Mouse (Mus musculus) CH12.LX (cell line): Measurements from ENCODE around the gene Bcr. TPM values are rescaled to one million over a fixed set of nuclear protein-coding genes. Genes with fewer than 3 reads are reported as not detected.

Experiments used
- DNase-seq: peaks from one replicate; pipeline ENCODE4 v3.0.0-alpha.2; 2013; ENCODE audit errors: extremely low read depth
- H3K27ac ChIP-seq: 2 replicates; pipeline ENCODE4 v1.5.1; 2012; ENCODE audit warnings: low read depth, mild to moderate bottlenecking, control low read depth, moderate library complexity; ENCODE audit not compliant: insufficient read depth
- H3K27me3 ChIP-seq: replicated peaks from 2 replicates; pipeline ENCODE3; 2012; ENCODE audit warnings: inconsistent platforms
- H3K36me3 ChIP-seq, 2 experiments: replicated peaks in 1 of 2; 2 replicates each; pipeline versions ENCODE3 to v1.6.1; 2012; ENCODE audit warnings: inconsistent platforms in 1 of 2, low read length in 1 of 2, mild to moderate bottlenecking in 1 of 2, mixed read lengths in 1 of 2, moderate library complexity in 1 of 2; ENCODE audit not compliant: control insufficient read depth in 1 of 2, insufficient read depth in 1 of 2
- H3K4me1 ChIP-seq, 2 experiments: 2 replicates each; pipeline ENCODE4 v1.6.1; 2012; ENCODE audit warnings: inconsistent platforms in 1 of 2, moderate library complexity in 1 of 2; ENCODE audit not compliant: insufficient read depth in 2 of 2, control insufficient read depth in 1 of 2
- H3K4me2 ChIP-seq: 2 replicates; pipeline ENCODE4 v1.6.1; 2012; ENCODE audit warnings: low read depth, mild to moderate bottlenecking, control low read depth; ENCODE audit not compliant: poor library complexity, insufficient read depth, severe bottlenecking
- H3K4me3 ChIP-seq, 3 experiments: fragments of 150-350 bp in 1 of 3; sonication (generic) in 1 of 3; replicated peaks in 1 of 3; 2 replicates each; pipeline versions ENCODE3 to v1.5.1; 2011 to 2012; ENCODE audit warnings: low read depth in 2 of 3, low read length in 2 of 3, mild to moderate bottlenecking in 2 of 3, moderate library complexity in 2 of 3, control low read depth in 1 of 3, improper control_type of control experiment in 1 of 3, inconsistent platforms in 1 of 3, mixed read lengths in 1 of 3; ENCODE audit not compliant: poor library complexity in 1 of 3
- H3K79me2 ChIP-seq: replicated peaks from 2 replicates; pipeline ENCODE4 v1.6.1; 2012; ENCODE audit warnings: mild to moderate bottlenecking, moderate library complexity; ENCODE audit not compliant: control insufficient read depth, poor library complexity, insufficient read depth, severe bottlenecking; ENCODE audit errors: extremely low read depth
- H3K9ac ChIP-seq: 2 replicates; pipeline ENCODE4 v1.6.1; 2012; ENCODE audit warnings: low read depth, mild to moderate bottlenecking, control low read depth, moderate library complexity; ENCODE audit not compliant: insufficient read depth
- H3K9me3 ChIP-seq: replicated peaks from 2 replicates; pipeline ENCODE3; 2012; ENCODE audit warnings: low read length, inconsistent platforms, mixed read lengths
- CHD1 ChIP-seq: IDR thresholded peaks from 2 replicates; pipeline ENCODE4 v1.6.1; 2012; ENCODE audit warnings: low read depth, low read length, improper control_type of control experiment, inconsistent platforms
- ELF1 ChIP-seq: IDR thresholded peaks from 2 replicates; pipeline ENCODE4 v1.6.1; 2014; ENCODE audit warnings: low read depth, mild to moderate bottlenecking, inconsistent platforms, low read length, improper control_type of control experiment
- EP300 ChIP-seq: IDR thresholded peaks from 2 replicates; pipeline ENCODE4 v1.6.1; 2011; ENCODE audit warnings: low read length, improper control_type of control experiment
- ETS1 ChIP-seq: conservative IDR thresholded peaks from 2 replicates; pipeline ENCODE4 v1.6.1; 2012; ENCODE audit warnings: low read depth, mild to moderate bottlenecking, inconsistent platforms, low read length, improper control_type of control experiment, moderate library complexity
- GABPA ChIP-seq: IDR thresholded peaks from 2 replicates; pipeline ENCODE4 v1.6.1; 2012; ENCODE audit warnings: low read depth, low read length, improper control_type of control experiment, inconsistent platforms; ENCODE audit not compliant: insufficient replicate concordance
- HCFC1 ChIP-seq: IDR thresholded peaks from 2 replicates; pipeline ENCODE4 v1.6.1; 2012; ENCODE audit warnings: low read depth, mild to moderate bottlenecking, inconsistent platforms, low read length, improper control_type of control experiment
- IRF4 ChIP-seq: IDR thresholded peaks from 2 replicates; pipeline ENCODE4 v1.6.1; 2014; ENCODE audit warnings: low read depth, mild to moderate bottlenecking, inconsistent platforms, low read length, improper control_type of control experiment
- MAFK ChIP-seq: IDR thresholded peaks from 2 replicates; pipeline ENCODE4 v1.6.1; 2011; ENCODE audit warnings: low read length, improper control_type of control experiment; ENCODE audit not compliant: insufficient replicate concordance
- MEF2A ChIP-seq: IDR thresholded peaks from 2 replicates; pipeline ENCODE4 v1.6.1; 2014; ENCODE audit warnings: low read depth, mild to moderate bottlenecking, inconsistent platforms, low read length, improper control_type of control experiment, borderline replicate concordance
- NELFE ChIP-seq: IDR thresholded peaks from 2 replicates; pipeline ENCODE4 v1.6.1; 2011; ENCODE audit warnings: low read depth, low read length, improper control_type of control experiment
- PAX5 ChIP-seq: IDR thresholded peaks from 2 replicates; pipeline ENCODE4 v1.6.1; 2012; ENCODE audit warnings: low read length, inconsistent platforms, mixed read lengths
- POLR2A ChIP-seq: IDR thresholded peaks from 2 replicates; pipeline ENCODE4 v1.6.1; 2011; ENCODE audit warnings: low read depth, mild to moderate bottlenecking, improper control_type of control experiment, low read length
- POLR2AphosphoS2 ChIP-seq: IDR thresholded peaks from 2 replicates; pipeline ENCODE4 v1.6.1; 2011; ENCODE audit warnings: low read depth, low read length, improper control_type of control experiment
- SIN3A ChIP-seq: IDR thresholded peaks from 2 replicates; pipeline ENCODE4 v1.6.1; 2012; ENCODE audit warnings: low read length, improper control_type of control experiment, inconsistent platforms
- TBP ChIP-seq: conservative IDR thresholded peaks from 2 replicates; pipeline ENCODE4 v1.6.1; 2011; ENCODE audit warnings: low read depth, low read length, improper control_type of control experiment
- TCF12 ChIP-seq: IDR thresholded peaks from 2 replicates; pipeline ENCODE4 v1.6.1; 2014; ENCODE audit warnings: low read depth, mild to moderate bottlenecking, inconsistent platforms, low read length, improper control_type of control experiment
- ZMIZ1 ChIP-seq: IDR thresholded peaks from 2 replicates; pipeline ENCODE4 v1.6.1; 2012; ENCODE audit warnings: low read depth, mild to moderate bottlenecking, inconsistent platforms, low read length, improper control_type of control experiment
- dilution Hi-C: fragments of 300-500 bp; cut with MboI; formaldehyde crosslinking; loops from 2 replicates; pipeline ENCODE4 v1.14.3; 2020; ENCODE audit warnings: low sequenced_read_pairs; ENCODE audit not compliant: extremely low pct_unique_long_range_greater_than_20kb, extremely low pct_ligation_motif_present
- in situ Hi-C: fragments of 300-500 bp; cut with MboI; formaldehyde crosslinking; loops from 3 replicates; pipeline ENCODE4 v1.14.3; 2019; ENCODE audit warnings: low sequenced_read_pairs, low pct_ligation_motif_present, low pct_unique_long_range_greater_than_20kb, mixed read lengths
- polyA plus RNA-seq: library from polyadenylated mRNA; unstranded; fragments of >175 nt; gene quantifications from 2 replicates; pipeline ENCODE4 v1.2.1, GENCODE M21; 2012; ENCODE audit warnings: low read depth; ENCODE audit not compliant: insufficient read length
- total RNA-seq, 2 experiments: library from RNA; depleted of rRNA; stranded (reverse); fragments of 300-350 nt in 1 of 2; fragments of >200 nt in 1 of 2; gene quantifications; 2 replicates each; pipeline ENCODE4 v1.2.3; 2012 to 2014

Gene Bcr
- total and polyA plus RNA-seq, 3 experiments, result 4.0 to 22.1 (median 20.0) TPM

- DNase-seq, result peak; percentile 92
- peaks cover 18 to 43% of the 10 kb centered on the region in 2 experiments for H3K4me1 ChIP-seq
- dilution Hi-C loops, result no loop called here
- peak overlapping the region; percentile 13; the same call in 1 of the 2 replicates for H3K4me2 ChIP-seq
- peaks cover 0 to 9% of the 10 kb centered on the region in 2 experiments for H3K36me3 ChIP-seq
- peak overlapping the region; percentile 6 for H3K9ac ChIP-seq
- no peaks in the 10 kb centered on the region for H3K9me3 ChIP-seq
- H3K79me2 ChIP-seq, result no peaks in the 10 kb centered on the region
- in situ Hi-C loops, result no loop called here
- H3K27ac ChIP-seq, result no peak overlapping the region
- no peaks in the 10 kb centered on the region for H3K27me3 ChIP-seq
- H3K4me3 ChIP-seq, result peak overlapping the region in 2 of 3 experiments; percentile 27 to 52
- peak; percentile 70 for TF ChIP-seq POLR2A
- no peak for TF ChIP-seq PAX5
- peak; percentile 58 for TF ChIP-seq HCFC1
- peak; percentile 62 for TF ChIP-seq ETS1
- peak; percentile 69; the same call in 1 of the 2 replicates for TF ChIP-seq TCF12
- peak; percentile 43; the same call in 1 of the 2 replicates for TF ChIP-seq ZMIZ1
- TF ChIP-seq CHD1, result no peak
- TF ChIP-seq TBP, result peak; percentile 81
- no peak for TF ChIP-seq POLR2AphosphoS2
- peak; percentile 61; the same call in 1 of the 2 replicates for TF ChIP-seq NELFE
- peak; percentile 51 for TF ChIP-seq IRF4
- peak; percentile 83 for TF ChIP-seq ELF1
- TF ChIP-seq GABPA, result no peak
- TF ChIP-seq EP300, result peak; percentile 40
- TF ChIP-seq MEF2A, result peak; percentile 59; the same call in 1 of the 2 replicates
- TF ChIP-seq MAFK, result no peak
- TF ChIP-seq, all 38 proteins: peak for 11
Measured at GRCm38 (mm10) chr10:75055672-75056071, 4.7 kb upstream of the Bcr start.

GRCm38 (mm10) chr10:75056255-75056654 lies 4.1 kb upstream of the Bcr start:
- dilution Hi-C loops, result no loop called here
- Histone ChIP-seq H3K79me2 (no peaks in the 10 kb centered on the region; the same call in 1 of the 2 replicates), H3K4me1 (peaks cover 18 to 43% of the 10 kb centered on the region in 2 experiments), H3K27me3 (no peaks in the 10 kb centered on the region), H3K9ac (no peak overlapping the region), H3K4me2 (no peak overlapping the region), H3K9me3 (no peaks in the 10 kb centered on the region), H3K36me3 (peaks cover 0 to 5% of the 10 kb centered on the region in 2 experiments), H3K27ac (no peak overlapping the region), H3K4me3 (peak overlapping the region in 1 of 3 experiments; percentile 52)
- no peak for DNase-seq
- no peak for TF ChIP-seq MEF2A
- peak; percentile 2; the same call in 1 of the 2 replicates for TF ChIP-seq SIN3A
- in situ Hi-C loops, result no loop called here
